Mouse (Mus musculus) E14TG2a.4 (cell line): ENCODE results near the gene Proca1.
"Not testable (repeated sequence)": the region's sequence is repeated elsewhere in the genome, so short reads cannot be mapped to it uniquely, and the experiment has no call there.

Experiments used
- H3K27me3 ChIP-seq: 2 replicates; pipeline ENCODE4 v1.6.1; 2014; ENCODE audit warnings: low read length, control low read depth; ENCODE audit not compliant: insufficient read depth
- H3K36me3 ChIP-seq: 2 replicates; pipeline ENCODE4 v1.6.1; 2014; ENCODE audit warnings: low read length, control low read depth; ENCODE audit not compliant: insufficient read depth
- H3K4me1 ChIP-seq: replicated peaks from 2 replicates; pipeline ENCODE4 v1.6.1; 2014; ENCODE audit warnings: low read depth, low read length, control low read depth
- H3K4me3 ChIP-seq: replicated peaks from 2 replicates; pipeline ENCODE4 v1.5.1; 2014; ENCODE audit warnings: mild to moderate bottlenecking, low read length
- H3K9me3 ChIP-seq: 2 replicates; pipeline ENCODE4 v1.6.1; 2014; ENCODE audit warnings: low read length, control low read depth
- CTCF ChIP-seq: conservative IDR thresholded peaks from 2 replicates; pipeline ENCODE4 v1.5.1; 2014; ENCODE audit warnings: low read length
- NANOG ChIP-seq: IDR thresholded peaks from 2 replicates; pipeline ENCODE4 v1.6.1; 2014; ENCODE audit warnings: borderline replicate concordance, low read length, mixed read lengths
- POU5F1 ChIP-seq: IDR thresholded peaks from 2 replicates; pipeline ENCODE4 v1.6.1; 2014; ENCODE audit warnings: low read length, borderline replicate concordance

The Proca1 gene

GRCm38 (mm10) chr11:78182961-78183844, 10.0 kb upstream of the Proca1 start, which contains the start of gene Rpl23a:
Gene Rpl23a (minus strand): TSS chr11:78183584.
- H3K9me3 ChIP-seq, result no peaks in the 10 kb centered on the region
- no peaks in the 10 kb centered on the region for H3K27me3 ChIP-seq
- H3K4me1 ChIP-seq, result peaks cover 62% of the 10 kb centered on the region
- H3K4me3 ChIP-seq, result peak within 1 kb of the TSS; percentile 99
- no peak for TF ChIP-seq POU5F1
- TF ChIP-seq CTCF, result no peak
- TF ChIP-seq NANOG, result no peak
- peaks cover 41% of the 10 kb centered on the region for H3K36me3 ChIP-seq

- Histone ChIP-seq H3K4me3 (peak overlapping the region; percentile 99), H3K36me3 (peaks cover 41% of the 10 kb centered on the region), H3K27me3 (no peaks in the 10 kb centered on the region), H3K4me1 (peaks cover 62% of the 10 kb centered on the region), H3K9me3 (no peaks in the 10 kb centered on the region)
- TF ChIP-seq POU5F1 (no peak), CTCF (no peak), NANOG (no peak)
Observed at GRCm38 (mm10) chr11:78183884-78184514, 9.2 kb upstream of the Proca1 start.

DNA sequence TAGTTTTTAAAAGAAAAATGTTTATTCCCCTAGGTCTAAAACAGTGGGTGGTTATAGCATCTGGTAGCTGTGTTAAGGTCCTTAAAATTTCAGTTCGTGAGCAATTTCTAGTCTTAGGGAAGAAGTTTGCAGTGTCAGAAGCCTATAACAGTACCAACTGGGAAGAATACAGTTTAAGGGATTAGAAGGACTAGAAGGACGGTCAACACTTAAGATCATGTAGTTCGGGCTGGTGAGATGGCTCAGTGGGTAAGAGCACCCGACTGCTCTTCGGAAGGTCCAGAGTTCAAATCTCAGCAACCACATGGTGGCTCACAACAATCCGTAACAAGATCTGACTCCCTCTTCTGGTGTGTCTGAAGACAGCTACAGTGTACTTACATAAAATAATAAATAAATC, 8.5 kb upstream of the Proca1 start:
- Histone ChIP-seq H3K36me3 (peaks cover 35% of the 10 kb centered on the region), H3K4me3 (peak overlapping the region; percentile 99), H3K4me1 (peaks cover 63% of the 10 kb centered on the region)
- H3K9me3 ChIP-seq, H3K27me3 ChIP-seq: not testable (repeated sequence)

- peaks cover 29% of the 10 kb centered on the region for H3K36me3 ChIP-seq
- no peaks in the 10 kb centered on the region for H3K9me3 ChIP-seq
Observed at GRCm38 (mm10) chr11:78188331-78189233, 4.6 kb upstream of the Proca1 start, which contains the start of gene Rab34. Gene Rab34 (plus strand): TSS chr11:78188430.

GRCm38 (mm10) chr11:78189234-78190040, 3.8 kb upstream of the Proca1 start:
- H3K4me3 ChIP-seq, result peak overlapping the region; percentile 91
- peaks cover 63% of the 10 kb centered on the region for H3K4me1 ChIP-seq
- H3K27me3 ChIP-seq, result no peaks in the 10 kb centered on the region
- no peaks in the 10 kb centered on the region for H3K9me3 ChIP-seq
- peaks cover 29% of the 10 kb centered on the region for H3K36me3 ChIP-seq
- no peak for TF ChIP-seq CTCF
- TF ChIP-seq POU5F1, result no peak
- TF ChIP-seq NANOG, result peak; percentile 28; the same call in 1 of the 2 replicates

More at GRCm38 (mm10) chr11:78188331-78189233, 4.6 kb upstream of the Proca1 start, which contains the start of gene Rab34:
- TF ChIP-seq CTCF, result no peak
- no peak for TF ChIP-seq NANOG
- peaks cover 60% of the 10 kb centered on the region for H3K4me1 ChIP-seq
- no peaks in the 10 kb centered on the region for H3K27me3 ChIP-seq
- H3K4me3 ChIP-seq, result peak within 1 kb of the TSS; percentile 91

DNA sequence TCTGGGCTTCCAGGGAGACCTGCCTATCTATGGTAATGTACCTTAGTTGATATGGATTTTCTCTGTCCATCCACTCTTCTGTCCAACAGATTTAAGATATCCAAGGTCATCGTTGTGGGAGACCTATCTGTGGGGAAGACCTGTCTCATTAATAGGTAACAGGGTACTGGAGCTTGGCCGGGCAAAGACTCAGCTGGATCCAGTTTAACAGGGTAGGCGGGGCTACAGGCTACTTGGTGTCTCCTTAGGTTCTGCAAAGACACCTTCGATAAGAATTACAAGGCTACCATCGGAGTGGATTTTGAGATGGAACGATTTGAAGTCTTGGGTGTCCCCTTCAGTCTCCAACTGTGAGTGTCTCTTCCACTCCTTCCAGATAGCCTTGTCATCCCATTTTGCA, 3.2 kb upstream of the Proca1 start:
- Histone ChIP-seq H3K9me3 (no peaks in the 10 kb centered on the region), H3K36me3 (peaks cover 29% of the 10 kb centered on the region), H3K4me1 (peaks cover 64% of the 10 kb centered on the region), H3K27me3 (no peaks in the 10 kb centered on the region), H3K4me3 (peak overlapping the region; percentile 91)
- TF ChIP-seq CTCF (no peak), NANOG (no peak), POU5F1 (no peak)

DNA sequence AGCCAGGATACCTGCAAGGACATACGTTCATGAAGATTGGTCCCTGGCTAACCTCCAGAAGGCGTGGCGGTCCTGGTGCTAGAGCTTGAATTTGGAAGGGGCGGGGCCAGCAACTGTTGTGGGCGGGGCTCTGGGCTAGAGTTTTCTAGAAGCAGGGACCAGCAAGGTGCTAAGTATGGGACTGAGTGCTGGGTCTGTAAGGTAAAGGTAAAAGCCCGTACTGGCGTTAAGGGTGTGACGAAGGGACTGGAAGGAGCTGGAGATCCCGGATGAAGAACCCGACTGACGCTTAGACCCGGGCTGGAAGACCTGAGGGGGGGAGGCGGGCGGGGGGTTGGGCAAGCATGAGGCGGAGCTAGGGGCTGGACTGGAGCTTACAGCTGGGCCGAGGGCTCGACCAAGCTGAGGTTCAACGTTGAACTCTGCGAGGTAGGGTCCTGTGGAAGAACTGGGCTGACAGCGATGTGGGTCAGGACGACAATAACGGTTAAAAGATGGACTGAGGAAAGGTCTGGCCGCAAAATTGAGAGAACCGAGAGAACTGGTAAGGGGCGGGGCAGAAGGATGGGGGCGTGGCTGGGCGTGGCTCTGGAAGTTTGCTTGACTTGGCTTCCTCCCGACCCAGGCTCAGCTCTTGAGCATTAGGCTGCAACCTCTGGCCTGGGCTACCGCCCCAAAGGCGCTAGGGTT, 1.4 kb downstream of the Proca1 start:
- peaks cover 45% of the 10 kb centered on the region for H3K4me1 ChIP-seq
- H3K4me3 ChIP-seq, result peak overlapping the region; percentile 83
- TF ChIP-seq NANOG, result no peak
- no peak for TF ChIP-seq CTCF
- no peak for TF ChIP-seq POU5F1
- no peaks in the 10 kb centered on the region for H3K27me3 ChIP-seq
- H3K36me3 ChIP-seq, result peaks cover 29% of the 10 kb centered on the region
- no peaks in the 10 kb centered on the region for H3K9me3 ChIP-seq
